Mouse (Mus musculus) heart, adult 2 months (tissue): ENCODE results near the gene Gm14139. TPM values are rescaled to one million over a fixed set of nuclear protein-coding genes. Genes with fewer than 3 reads are reported as not detected.
"Not testable (repeated sequence)": the region's sequence is repeated elsewhere in the genome, so short reads cannot be mapped to it uniquely, and the experiment has no call there.

ENCODE experiments used
- DNase-seq, 2 experiments: peaks; one replicate each; pipeline ENCODE4 v3.0.0; 2021
- H3K27ac ChIP-seq: fragments of 200-600 bp; 2 replicates; pipeline ENCODE4 v1.8.1; 2022
- H3K27me3 ChIP-seq: fragments of 200-500 bp; 2 replicates; pipeline ENCODE4 v1.6.1; 2012; ENCODE audit warnings: mild to moderate bottlenecking, low read length, inconsistent platforms, mixed read lengths; ENCODE audit not compliant: control insufficient read depth, insufficient read depth
- H3K36me3 ChIP-seq: fragments of 200-500 bp; 2 replicates; pipeline ENCODE4 v1.6.1; 2012; ENCODE audit warnings: low read length, inconsistent platforms; ENCODE audit not compliant: control insufficient read depth, insufficient read depth
- H3K4me1 ChIP-seq: fragments of 200-500 bp; 2 replicates; pipeline ENCODE4 v1.6.1; 2011; ENCODE audit warnings: low read length; ENCODE audit not compliant: control insufficient read depth, insufficient read depth
- H3K4me3 ChIP-seq: fragments of 200-600 bp; 2 replicates; pipeline ENCODE4 v1.8.1; 2022
- H3K79me2 ChIP-seq: fragments of 200-500 bp; replicated peaks from 2 replicates; pipeline ENCODE4 v1.6.1; 2012; ENCODE audit warnings: mild to moderate bottlenecking, inconsistent platforms, low read length, moderate library complexity, mixed read lengths; ENCODE audit not compliant: control insufficient read depth, insufficient read depth
- H3K9ac ChIP-seq: fragments of 200-500 bp; 2 replicates; pipeline ENCODE4 v1.6.1; 2012; ENCODE audit warnings: low read depth, mild to moderate bottlenecking, control low read depth, inconsistent platforms, low read length, mixed read lengths
- WGBS: fragments of 180-500 bp; shearing (Covaris S2); methylation state at CpG from one replicate; pipeline ENCODE4 v1.1.7; 2018; 5-methylcytosine and 5-hydroxymethylcytosine counted together
- intact Hi-C: fragments of 180-260 bp; cut with DNase I; formaldehyde crosslinking; loops from one replicate; pipeline ENCODE4 v1.15.1; 2025
- polyA plus RNA-seq: library from polyadenylated mRNA; depleted of rRNA; stranded (reverse); fragments of >200 nt; gene quantifications from 2 replicates; pipeline ENCODE4 v1.2.3, GENCODE M21; 2012; rRNA removed
- total RNA-seq, 2 experiments: library from RNA; stranded (reverse); gene quantifications; 2 replicates each; pipeline ENCODE4 v1.2.3; 2021

Gm14139 gene
- total and polyA plus RNA-seq, 3 experiments: not detected

DNA sequence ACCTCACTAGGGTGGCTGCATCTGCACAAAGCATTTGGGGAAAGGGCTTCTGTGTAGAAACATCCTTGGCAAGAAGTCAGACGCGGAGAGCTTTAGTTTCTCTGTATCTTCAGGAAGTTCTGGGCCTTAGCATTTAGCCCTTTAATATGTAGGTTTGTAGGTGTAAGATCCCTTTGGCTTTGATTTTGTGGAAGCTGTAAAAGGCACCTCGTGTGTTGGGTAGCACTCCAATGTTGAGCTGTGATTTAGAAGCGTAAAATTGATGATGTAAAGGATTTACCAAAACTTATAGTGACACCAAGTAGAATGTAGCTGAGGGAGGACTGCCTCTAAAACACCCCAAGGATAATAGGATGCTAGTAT, 36.8 kb downstream of the Gm14139 start:
- DNase-seq, H3K36me3 ChIP-seq, H3K9ac ChIP-seq, H3K4me1 ChIP-seq, intact Hi-C loops, H3K27ac ChIP-seq, H3K79me2 ChIP-seq, H3K27me3 ChIP-seq: not testable (repeated sequence)
- WGBS: 13% methylated on average over 4 of the region's 4 CpGs
- H3K4me3 ChIP-seq: peak overlapping the region; percentile 39; the same call in 1 of the 2 replicates

DNA sequence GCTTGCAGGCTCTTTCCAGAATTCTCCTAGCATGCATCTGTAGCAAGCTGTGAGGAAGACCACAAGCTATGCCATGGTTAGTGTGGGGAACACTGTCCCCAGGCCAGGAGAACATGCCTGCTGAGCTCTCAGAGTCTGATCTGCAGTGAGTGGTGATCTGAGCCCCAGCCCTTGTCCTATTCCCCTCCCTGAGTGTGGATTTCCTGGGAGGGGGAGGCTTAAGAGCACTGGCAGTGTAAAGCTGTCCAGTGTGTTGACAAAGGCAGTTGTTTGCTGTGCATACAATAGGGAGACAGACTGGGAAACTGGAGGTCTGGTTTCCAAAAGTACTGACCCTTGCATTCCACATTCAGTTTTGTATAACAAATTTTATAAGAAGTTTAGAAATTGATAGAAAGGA, 41.7 kb downstream of the Gm14139 start:
- H3K79me2 ChIP-seq, H3K27ac ChIP-seq, H3K4me3 ChIP-seq, DNase-seq, H3K36me3 ChIP-seq, intact Hi-C loops, H3K27me3 ChIP-seq, H3K4me1 ChIP-seq, H3K9ac ChIP-seq: not testable (repeated sequence)

Other genes starting within 250 kb of the Gm14139 start
- gene Zfp120, start 45.0 kb upstream of the Gm14139 start, total RNA-seq: 1 to 10 TPM; 4.1 to 4.9 TPM
- gene Zfp120, start 45.0 kb upstream of the Gm14139 start, polyA plus RNA-seq: 0.76 and 1.6 TPM in 2 replicates
- gene Gm10770, start 2.1 kb upstream of the Gm14139 start, total RNA-seq: not detected
- gene Gm10770, start 2.1 kb upstream of the Gm14139 start, polyA plus RNA-seq: not detected in 2 replicates
- gene Zfp937, start 36.3 kb downstream of the Gm14139 start, total RNA-seq: 1 to 10 TPM; 1.5 to 1.7 TPM
- gene Zfp937, start 36.3 kb downstream of the Gm14139 start, polyA plus RNA-seq: 0.20 and 0.67 TPM in 2 replicates
- 1 to 10 TPM; 1.6 to 1.8 TPM for gene Gm21994, start 73.8 kb downstream of the Gm14139 start, total RNA-seq
- 0.18 TPM in 1 of 2 replicates, not detected in the other for gene Gm21994, start 73.8 kb downstream of the Gm14139 start, polyA plus RNA-seq
- under 1 TPM in 1 of 2 experiments, not detected in 1; 0.08 TPM for gene Gm14124, start 75.8 kb downstream of the Gm14139 start, total RNA-seq
- gene Gm14124, start 75.8 kb downstream of the Gm14139 start, polyA plus RNA-seq: not detected in 2 replicates
- 1 to 10 TPM in 1 of 2 experiments, not detected in 1; 1.1 TPM for gene Gm10130, start 141.9 kb downstream of the Gm14139 start, total RNA-seq
- not detected in 2 replicates for gene Gm10130, start 141.9 kb downstream of the Gm14139 start, polyA plus RNA-seq
- gene 3300002I08Rik, start 181.0 kb downstream of the Gm14139 start, total RNA-seq: 1 to 10 TPM; 1.4 to 1.5 TPM
- 0.78 and 0.88 TPM in 2 replicates for gene 3300002I08Rik, start 181.0 kb downstream of the Gm14139 start, polyA plus RNA-seq